8 mouse cellular contexts compared by ENCODE assay signal in the genomic region with DNA sequence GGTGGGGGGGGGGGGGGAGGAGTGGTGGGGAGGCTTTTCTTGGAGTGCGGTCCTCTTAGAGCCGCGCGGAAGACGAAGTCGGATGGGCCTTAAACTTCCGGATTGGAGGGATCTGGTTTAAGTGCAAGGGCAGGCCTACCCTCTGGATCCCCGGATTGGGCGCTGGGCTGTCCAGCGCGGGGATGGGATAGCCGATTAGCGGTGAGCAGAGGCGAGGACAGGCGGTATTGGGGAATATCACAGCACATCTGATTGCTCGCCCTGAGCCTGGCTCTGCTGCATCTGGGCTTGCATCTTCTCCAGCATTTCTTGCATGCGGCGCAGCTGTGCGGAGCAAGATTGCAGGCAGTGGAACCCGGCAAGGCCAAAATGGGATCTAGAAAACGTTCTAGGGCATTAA. TPM values are rescaled to one million over a fixed set of nuclear protein-coding genes. Genes with fewer than 3 reads are reported as not detected.
DNase-seq lines count a peak whose midpoint lies in the region; ATAC-seq lines count a peak whose summit lies in the region.

No protein-coding gene starts in this region.

- DNase-seq in heart, adult 11 months, result peak; percentile 94
- no peak for DNase-seq in heart, postnatal 4 days
- DNase-seq in thymus, postnatal 14 days, result peak; percentile 27
- no peak for DNase-seq in thymus, postnatal 36 days
- no peak for DNase-seq in T-cell, adult 2 months (ENCODE audit: low spot score)
- no peak for DNase-seq in layer of hippocampus, postnatal 25 days (ENCODE audit: extremely low spot score in 1 of 2, low spot score in 1 of 2)
- DNase-seq in frontal cortex, adult 2 months (ENCODE audit: extremely low spot score in 1 of 2, low spot score in 1 of 2), result no peak

- H3K27ac ChIP-seq in liver, embryonic 15.5 days (replicated peaks), result no peak overlapping the region; the same call in 1 of the 2 replicates

- 73% methylated on average over 21 of the region's 21 CpGs for WGBS in liver, embryonic 15.5 days (ENCODE audit: insufficient replicate concordance)

- no peaks in the 10 kb centered on the region for H3K9me3 ChIP-seq in liver, embryonic 15.5 days (replicated peaks)

- no peak overlapping the region for H3K9ac ChIP-seq in liver, embryonic 15.5 days

- H3K36me3 ChIP-seq in liver, embryonic 15.5 days (replicated peaks), result no peaks in the 10 kb centered on the region

- peak overlapping the region; percentile 60 for H3K4me2 ChIP-seq in liver, embryonic 15.5 days

- no peak for ATAC-seq in liver, embryonic 15.5 days (ENCODE audit: insufficient read depth)

- H3K4me1 ChIP-seq in liver, embryonic 15.5 days (replicated peaks), result peaks cover 84% of the 10 kb centered on the region

- H3K27me3 ChIP-seq in liver, embryonic 15.5 days, result no peaks in the 10 kb centered on the region

- no peak overlapping the region for H3K4me3 ChIP-seq in liver, embryonic 15.5 days (replicated peaks)

RNA-seq across cellular contexts. Expression of gene Mylpf, which starts 5.8 kb away (rescaled TPM):
- total RNA-seq in heart, postnatal 4 days (2021), result 10 to 100 TPM in 1 of 2 experiments, 1 to 10 TPM in 1; 3.1 to 33.0 TPM
- 67.8 and 89.3 TPM in 2 replicates for polyA plus RNA-seq in liver, embryonic 15.5 days (2015; fragmentation: Nextera tagmentation; extraction: Ambion mirVana)
- total RNA-seq in layer of hippocampus, postnatal 25 days (2021), result 1 to 10 TPM in 1 of 2 experiments, under 1 TPM in 1; 0.96 to 2.9 TPM
- 1.6 and 3.0 TPM in 2 replicates for polyA plus RNA-seq in frontal cortex, adult 2 months (2012; rRNA removed)

RNA-seq across cellular contexts. Expression of gene Tbc1d10b, which starts 6.3 kb away (rescaled TPM):
- total RNA-seq in heart, postnatal 4 days (2021), result 10 to 100 TPM; 41.0 to 42.5 TPM
- polyA plus RNA-seq in liver, embryonic 15.5 days (2015; fragmentation: Nextera tagmentation; extraction: Ambion mirVana), result 17.1 and 18.2 TPM in 2 replicates
- total RNA-seq in layer of hippocampus, postnatal 25 days (2021), result 10 to 100 TPM; 97.2 to 99.9 TPM
- polyA plus RNA-seq in frontal cortex, adult 2 months (2012; rRNA removed), result 60.3 and 77.8 TPM in 2 replicates

RNA-seq across cellular contexts. Expression of gene Zfp553, which starts 18.3 kb away (rescaled TPM):
- 10 to 100 TPM in 1 of 2 experiments, 1 to 10 TPM in 1; 9.2 to 10.8 TPM for total RNA-seq in heart, postnatal 4 days (2021)
- polyA plus RNA-seq in liver, embryonic 15.5 days (2015; fragmentation: Nextera tagmentation; extraction: Ambion mirVana), result 6.3 and 6.8 TPM in 2 replicates
- total RNA-seq in layer of hippocampus, postnatal 25 days (2021), result 10 to 100 TPM; 18.0 to 20.6 TPM
- polyA plus RNA-seq in frontal cortex, adult 2 months (2012; rRNA removed), result 13.5 and 13.8 TPM in 2 replicates

RNA-seq across cellular contexts. Expression of gene Sept1, which starts 18.4 kb away (rescaled TPM):
- total RNA-seq in heart, postnatal 4 days (2021), result 10 to 100 TPM; 11.2 to 12.1 TPM
- 9.4 and 9.7 TPM in 2 replicates for polyA plus RNA-seq in liver, embryonic 15.5 days (2015; fragmentation: Nextera tagmentation; extraction: Ambion mirVana)
- total RNA-seq in layer of hippocampus, postnatal 25 days (2021), result 1 to 10 TPM; 4.0 to 4.2 TPM
- polyA plus RNA-seq in frontal cortex, adult 2 months (2012; rRNA removed), result 10.2 and 13.3 TPM in 2 replicates

RNA-seq across cellular contexts. Expression of gene Cd2bp2, which starts 18.7 kb away (rescaled TPM):
- 10 to 100 TPM; 57.3 to 57.7 TPM for total RNA-seq in heart, postnatal 4 days (2021)
- polyA plus RNA-seq in liver, embryonic 15.5 days (2015; fragmentation: Nextera tagmentation; extraction: Ambion mirVana), result 18.0 and 21.5 TPM in 2 replicates
- total RNA-seq in layer of hippocampus, postnatal 25 days (2021), result 10 to 100 TPM; 92.1 to 95.7 TPM
- 97.1 and 102 TPM in 2 replicates for polyA plus RNA-seq in frontal cortex, adult 2 months (2012; rRNA removed)

Comparison
In these comparisons a context has a peak if more than half of its experiments do, and no peak if none do; other contexts are left out.
1. DNase-seq: peak in heart, adult 11 months (single experiment) and thymus, postnatal 14 days (single experiment); none in heart, postnatal 4 days (single experiment), thymus, postnatal 36 days (0 of 2), T-cell, adult 2 months (single experiment), layer of hippocampus, postnatal 25 days (0 of 2) and frontal cortex, adult 2 months (0 of 2).